Mouse (Mus musculus) heart, embryonic 10.5 days (tissue): ENCODE data around the gene Ctnnd2. TPM values are rescaled to one million over a fixed set of nuclear protein-coding genes. Genes with fewer than 3 reads are reported as not detected.

Experiments
- DNase-seq: peaks from one replicate; pipeline ENCODE4 v3.0.0-alpha.2; 2017; ENCODE audit warnings: low spot score
- H3K27ac ChIP-seq: fragments of 300-500 bp; sonication (generic); 2 replicates; pipeline ENCODE4 v1.5.1; 2016; ENCODE audit warnings: mild to moderate bottlenecking
- H3K27me3 ChIP-seq: fragments of 300-500 bp; sonication (generic); 2 replicates; pipeline ENCODE4 v1.6.1; 2016; ENCODE audit warnings: mild to moderate bottlenecking; ENCODE audit not compliant: poor library complexity, insufficient read depth, severe bottlenecking
- H3K36me3 ChIP-seq: fragments of 300-500 bp; sonication (generic); 2 replicates; pipeline ENCODE4 v1.6.1; 2016; ENCODE audit warnings: mild to moderate bottlenecking, moderate library complexity
- H3K4me1 ChIP-seq: fragments of 300-500 bp; sonication (generic); 2 replicates; pipeline ENCODE4 v1.6.1; 2016; ENCODE audit warnings: mild to moderate bottlenecking
- H3K4me3 ChIP-seq: fragments of 300-500 bp; sonication (generic); 2 replicates; pipeline ENCODE4 v1.5.1; 2016; ENCODE audit warnings: mild to moderate bottlenecking, moderate library complexity
- H3K9me3 ChIP-seq: fragments of 300-500 bp; sonication (generic); 2 replicates; pipeline ENCODE4 v1.6.1; 2016; ENCODE audit warnings: mild to moderate bottlenecking, moderate library complexity
- WGBS: fragments of 180-500 bp; shearing (Covaris S2); methylation state at CpG from one replicate; pipeline ENCODE4 v1.1.7; 2016; 5-methylcytosine and 5-hydroxymethylcytosine counted together
- polyA plus RNA-seq: library from polyadenylated mRNA; unstranded; fragments of >200 nt; fragmentation: Nextera tagmentation; extraction: Ambion mirVana; gene quantifications from 2 replicates; pipeline ENCODE4 v1.2.1, GENCODE M21; 2016

The Ctnnd2 gene
- polyA plus RNA-seq, 1 experiment from 2014 or later = 4.2 TPM

DNA sequence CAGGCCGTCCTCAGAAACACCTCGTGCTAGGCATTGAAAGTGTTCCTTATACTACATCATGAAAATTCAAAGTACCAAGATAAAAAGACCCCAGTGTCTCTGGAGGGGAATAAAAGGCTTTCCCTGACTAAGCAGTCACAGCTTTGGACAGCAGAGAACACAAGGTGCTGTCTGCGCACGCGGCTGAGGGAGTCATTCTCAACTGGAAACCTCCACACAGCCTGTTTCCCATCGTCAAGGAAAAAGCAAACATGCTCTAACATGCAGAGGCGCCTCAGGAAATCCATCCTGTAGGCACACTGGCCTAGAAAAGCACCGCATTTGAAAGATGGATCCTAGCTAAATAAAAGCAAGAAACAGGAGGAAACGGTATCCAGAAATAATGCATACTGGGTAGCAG, 483.0 kb downstream of the Ctnnd2 start:
- no peak for DNase-seq
- Histone ChIP-seq H3K27ac (no peak overlapping the region), H3K36me3 (no peaks in the 10 kb centered on the region), H3K9me3 (no peaks in the 10 kb centered on the region), H3K4me1 (0 out of 2 replicates have a peak, but pooled peaks cover 3% of the 10 kb centered on the region), H3K27me3 (no peaks in the 10 kb centered on the region), H3K4me3 (no peak overlapping the region)
- 71% methylated on average over 9 of the region's 9 CpGs for WGBS

DNA sequence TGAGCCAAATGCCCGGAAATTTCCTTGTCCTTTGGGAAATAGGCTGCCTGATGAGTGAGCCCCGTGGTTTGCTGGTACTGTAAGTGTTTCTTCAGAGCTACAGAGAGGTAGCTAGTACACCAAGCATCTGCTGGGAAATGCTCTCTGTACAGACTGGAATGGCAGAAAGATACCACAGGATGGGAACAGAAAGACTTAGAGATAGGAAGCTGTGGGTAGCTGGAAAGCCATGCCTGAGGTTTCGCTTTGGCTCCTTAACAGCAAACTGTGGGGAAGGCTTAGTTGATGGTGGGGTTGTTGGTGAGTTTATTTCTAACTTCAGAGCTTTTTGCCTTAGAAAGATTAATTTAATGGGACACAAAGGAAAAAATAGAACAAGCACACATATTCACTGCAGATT, 485.2 kb downstream of the Ctnnd2 start:
- no peak overlapping the region for H3K27ac ChIP-seq
- DNase-seq = no peak
- WGBS = 77% methylated on average over 3 of the region's 3 CpGs

DNA sequence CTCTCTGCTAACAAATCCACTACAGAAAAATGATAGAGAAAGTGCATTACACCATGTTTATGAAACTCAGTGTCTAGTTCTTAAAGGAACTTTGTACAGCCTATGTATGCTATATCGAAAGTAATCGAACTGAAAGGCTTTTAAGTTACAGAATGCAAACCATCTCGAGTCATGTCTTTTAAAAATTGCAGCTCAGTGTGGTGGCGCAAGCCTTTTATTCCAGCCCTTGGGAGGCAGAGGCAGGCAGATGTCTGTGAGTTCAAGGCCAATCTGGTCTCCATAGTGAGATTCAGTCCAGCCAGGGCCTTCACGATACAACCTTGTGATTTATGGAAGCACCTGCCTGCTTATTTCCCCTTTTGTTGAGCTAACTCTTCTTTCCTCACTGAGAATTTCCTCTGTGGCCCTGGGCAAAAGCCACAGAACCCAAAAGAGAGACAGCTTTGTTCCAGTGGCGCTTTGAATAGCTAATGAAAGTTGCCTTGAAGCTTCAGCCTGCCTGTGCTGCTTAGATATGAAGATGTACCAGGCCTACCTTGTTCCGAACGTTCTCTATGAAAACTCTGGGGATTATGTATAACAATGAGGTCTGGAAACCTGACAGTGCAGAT, 488.3 kb downstream of the Ctnnd2 start:
- H3K36me3 ChIP-seq = no peaks in the 10 kb centered on the region
- no peak for DNase-seq
- H3K27ac ChIP-seq = no peak overlapping the region
- H3K4me1 ChIP-seq = peaks cover 4% of the 10 kb centered on the region; the same call in 1 of the 2 replicates
- WGBS = 84% methylated on average over 8 of the region's 8 CpGs
- no peak overlapping the region for H3K4me3 ChIP-seq
- no peaks in the 10 kb centered on the region for H3K27me3 ChIP-seq
- H3K9me3 ChIP-seq = no peaks in the 10 kb centered on the region

More for the DNA sequence above, 485.2 kb downstream of the Ctnnd2 start:
- no peaks in the 10 kb centered on the region for H3K9me3 ChIP-seq
- H3K4me1 ChIP-seq = peaks cover 6% of the 10 kb centered on the region; the same call in 1 of the 2 replicates
- no peaks in the 10 kb centered on the region for H3K27me3 ChIP-seq
- H3K36me3 ChIP-seq = no peaks in the 10 kb centered on the region
- no peak overlapping the region for H3K4me3 ChIP-seq

DNA sequence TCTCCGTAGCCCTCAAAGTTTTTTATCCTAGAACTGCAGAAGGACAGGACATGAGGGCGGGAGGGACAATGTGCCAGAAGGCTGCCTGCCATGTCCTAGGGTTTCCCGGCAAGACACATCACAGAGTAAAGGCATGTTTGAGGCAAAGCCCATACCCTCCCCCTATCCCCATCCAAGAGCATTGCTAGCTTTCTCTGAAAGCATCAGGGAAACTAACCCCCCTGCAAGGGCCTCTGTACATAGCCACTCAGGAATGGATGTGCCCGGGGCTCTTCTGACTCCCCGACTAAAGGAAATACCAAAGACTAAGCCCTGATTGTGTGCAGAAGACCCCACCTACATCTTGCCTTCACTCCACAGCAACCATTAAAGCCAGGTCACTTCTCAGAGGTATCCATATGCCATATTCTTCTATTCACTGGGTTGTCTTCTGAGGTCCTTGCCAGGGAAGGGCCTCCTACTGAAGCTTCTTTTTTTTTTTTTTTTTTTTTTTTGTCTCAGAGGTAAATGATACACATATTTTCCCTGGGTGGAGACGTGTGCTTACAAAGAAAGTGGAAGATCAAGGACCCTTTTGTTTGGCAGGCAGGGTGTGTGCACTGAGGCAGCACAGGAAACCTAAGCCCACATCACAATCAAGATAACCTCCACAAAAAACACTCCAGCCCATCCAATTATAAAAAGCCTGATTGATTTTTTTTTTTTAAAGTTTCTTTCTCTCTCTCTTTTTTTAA, 489.5 kb downstream of the Ctnnd2 start:
- Histone ChIP-seq H3K4me1 (peaks cover 4% of the 10 kb centered on the region; the same call in 1 of the 2 replicates), H3K36me3 (no peaks in the 10 kb centered on the region), H3K4me3 (no peak overlapping the region), H3K27ac (no peak overlapping the region), H3K9me3 (no peaks in the 10 kb centered on the region), H3K27me3 (no peaks in the 10 kb centered on the region)
- WGBS = 49% methylated on average over 6 of the region's 6 CpGs
- DNase-seq = no peak

DNA sequence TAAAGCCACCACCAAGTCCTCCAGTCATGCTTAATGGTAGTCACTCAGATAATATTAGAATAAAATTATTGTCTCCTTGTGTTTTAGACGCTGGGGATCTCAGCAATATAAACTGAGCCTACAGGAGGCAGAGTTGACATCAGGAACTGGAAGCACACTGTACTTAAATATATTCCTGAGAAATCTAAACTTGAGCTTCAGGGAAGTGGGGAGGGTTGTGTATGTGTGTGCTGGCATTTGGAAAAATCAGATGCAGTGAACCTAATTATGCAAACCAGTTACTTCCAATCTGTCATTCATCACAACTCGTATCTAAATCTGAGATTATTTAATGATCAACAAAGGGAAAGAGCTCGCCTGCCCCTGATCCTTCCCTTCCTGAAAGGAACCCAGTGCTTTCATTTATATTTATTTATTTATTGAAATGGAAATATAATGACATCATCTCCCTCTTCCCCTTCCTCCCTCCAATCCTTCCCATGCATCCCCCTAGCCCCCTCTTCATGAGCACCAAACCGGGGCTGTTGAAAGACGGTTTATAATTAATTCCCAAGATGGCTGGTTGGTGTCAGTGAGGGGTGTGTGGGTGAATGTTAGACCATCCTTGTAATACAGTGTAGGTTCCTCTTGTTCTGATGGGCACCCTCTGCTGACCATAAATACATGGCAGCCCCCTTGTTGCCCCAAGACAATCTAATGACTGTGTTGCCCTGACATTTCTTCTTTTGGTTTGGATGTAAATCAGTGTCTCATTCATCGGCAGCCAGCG, 495.6 kb downstream of the Ctnnd2 start:
- no peak overlapping the region for H3K4me3 ChIP-seq
- DNase-seq = no peak
- H3K9me3 ChIP-seq = no peaks in the 10 kb centered on the region
- no peak overlapping the region for H3K27ac ChIP-seq
- H3K36me3 ChIP-seq = no peaks in the 10 kb centered on the region
- no peaks in the 10 kb centered on the region for H3K4me1 ChIP-seq
- no peaks in the 10 kb centered on the region for H3K27me3 ChIP-seq
- 75% methylated on average over 7 of the region's 7 CpGs for WGBS

DNA sequence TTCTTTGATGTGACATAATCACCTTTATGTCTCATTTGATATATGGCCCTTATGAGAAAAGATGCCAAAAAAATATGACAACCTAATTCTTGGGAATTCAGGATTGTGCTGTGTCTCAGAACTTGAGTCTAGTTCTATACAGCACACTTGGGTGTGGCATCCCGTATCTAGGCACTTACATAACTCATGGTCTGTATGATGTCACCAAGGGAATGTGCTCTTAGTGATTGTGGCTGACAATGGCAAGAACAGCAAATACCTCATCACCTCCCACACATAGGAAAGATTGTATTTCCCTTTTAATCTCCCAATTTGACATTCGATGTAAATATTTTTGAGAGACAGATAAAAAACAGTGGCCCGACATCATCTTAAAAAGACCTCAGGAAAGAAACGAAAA, 509.5 kb downstream of the Ctnnd2 start:
- Histone ChIP-seq H3K9me3 (no peaks in the 10 kb centered on the region), H3K4me1 (no peaks in the 10 kb centered on the region), H3K27me3 (no peaks in the 10 kb centered on the region), H3K36me3 (no peaks in the 10 kb centered on the region), H3K27ac (no peak overlapping the region), H3K4me3 (no peak overlapping the region)
- 75% methylated on average over 4 of the region's 4 CpGs for WGBS
- no peak for DNase-seq

DNA sequence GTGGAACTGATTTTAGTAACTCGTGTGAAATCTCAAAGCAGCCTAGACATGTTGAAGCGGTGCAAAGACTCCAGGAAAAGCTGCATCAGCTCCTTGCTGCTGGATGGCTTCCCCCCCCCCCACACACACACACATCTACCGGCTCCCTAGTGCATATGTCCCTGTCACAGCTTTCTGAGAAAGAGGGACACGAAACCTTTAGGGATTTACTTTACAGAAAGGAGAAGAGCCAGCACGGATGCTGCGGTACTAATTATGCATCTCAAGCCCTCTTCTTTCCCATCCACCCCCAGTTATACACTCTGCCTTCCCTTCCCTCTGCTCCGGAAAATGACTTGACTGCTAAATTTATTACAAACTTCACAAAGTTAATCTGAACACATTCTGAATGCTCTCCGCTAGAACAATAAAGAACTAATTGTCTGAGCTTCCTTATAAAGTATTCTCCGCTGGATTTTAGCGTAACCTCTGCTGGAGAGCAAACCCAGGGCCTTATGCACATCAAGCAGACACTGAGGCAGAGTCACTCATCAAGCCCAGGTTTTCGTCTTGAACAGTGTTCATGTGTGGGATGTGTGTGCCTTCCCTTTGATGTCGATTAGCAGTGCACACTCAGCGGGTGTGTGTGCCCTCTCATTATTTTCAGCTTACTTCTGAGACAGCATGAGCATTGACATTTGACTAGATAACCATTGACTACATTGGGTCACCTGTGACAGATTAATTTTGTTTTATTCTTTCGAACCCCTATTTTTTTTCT, 510.1 kb downstream of the Ctnnd2 start:
- no peak overlapping the region for H3K4me3 ChIP-seq
- H3K36me3 ChIP-seq = no peaks in the 10 kb centered on the region
- WGBS = 82% methylated on average over 14 of the region's 14 CpGs

DNA sequence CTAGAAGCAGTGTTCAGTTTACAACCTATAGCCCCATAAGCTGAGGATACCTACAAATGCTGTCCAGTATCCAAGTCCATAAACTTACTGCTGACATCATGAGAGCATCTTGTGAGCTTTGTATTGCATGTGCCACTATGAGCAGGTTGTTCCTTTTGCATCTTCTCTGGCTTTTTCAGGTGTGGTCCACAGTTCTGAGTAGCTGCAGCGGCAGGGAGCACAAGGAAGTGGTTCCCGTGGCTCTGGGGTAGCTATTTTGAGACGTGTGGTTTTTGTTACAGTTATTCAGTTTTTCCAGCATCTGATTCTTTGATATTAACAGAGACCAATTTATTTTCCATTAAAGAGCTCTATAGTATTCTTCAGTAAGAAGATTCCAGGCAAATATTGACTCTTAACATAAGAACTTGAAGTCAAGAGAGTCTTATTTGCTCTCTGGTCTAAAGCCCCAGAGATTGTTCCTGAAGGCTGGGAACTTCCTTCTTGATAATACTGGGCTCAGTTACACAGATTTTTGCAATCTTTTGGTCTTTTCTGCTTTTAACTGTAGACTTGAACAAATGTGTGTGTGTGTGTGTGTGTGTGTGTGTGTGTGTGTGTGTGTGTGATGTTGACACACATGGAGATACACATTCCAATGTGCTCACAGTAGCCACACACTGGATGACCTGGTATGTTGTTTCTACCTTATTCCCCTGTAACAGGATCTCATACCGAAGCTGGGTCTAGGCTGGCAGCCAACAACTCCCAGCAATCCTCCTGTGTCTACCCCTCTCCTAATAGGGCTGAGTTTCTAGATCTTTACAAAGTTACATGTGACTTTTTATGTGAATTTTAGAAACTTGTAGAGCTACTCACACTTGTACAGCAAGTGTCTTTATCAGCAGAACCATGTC, 514.1 kb downstream of the Ctnnd2 start:
- Histone ChIP-seq H3K27me3 (no peaks in the 10 kb centered on the region), H3K36me3 (no peaks in the 10 kb centered on the region), H3K9me3 (no peaks in the 10 kb centered on the region), H3K4me1 (no peaks in the 10 kb centered on the region), H3K27ac (no peak overlapping the region), H3K4me3 (no peak overlapping the region)
- DNase-seq = no peak
- WGBS = 61% methylated on average over 4 of the region's 4 CpGs

More for the DNA sequence above, 510.1 kb downstream of the Ctnnd2 start:
- Histone ChIP-seq H3K9me3 (no peaks in the 10 kb centered on the region), H3K4me1 (no peaks in the 10 kb centered on the region), H3K27me3 (no peaks in the 10 kb centered on the region), H3K27ac (no peak overlapping the region)
- no peak for DNase-seq

DNA sequence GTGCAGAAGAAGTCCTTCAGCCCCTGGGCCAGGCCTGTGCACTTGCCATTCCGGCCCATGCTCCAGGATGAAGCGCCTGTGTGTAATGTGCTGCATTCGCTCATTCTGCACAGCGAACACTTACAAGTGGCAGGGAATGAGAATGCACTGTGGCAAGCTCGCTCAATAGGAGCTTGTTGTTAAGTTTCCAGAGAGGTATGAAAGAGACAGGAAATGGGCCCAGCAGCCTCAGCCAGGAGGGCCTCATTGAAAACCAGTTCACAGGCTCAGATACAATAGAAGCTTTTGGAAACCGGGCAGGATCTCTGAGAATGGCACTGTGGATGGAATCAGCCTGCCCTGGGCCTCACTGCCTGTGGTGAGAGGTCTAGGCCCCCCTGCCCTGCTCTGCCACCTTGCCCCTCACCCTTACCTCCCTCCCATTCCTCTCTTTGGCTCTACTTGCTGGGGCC, 521.4 kb downstream of the Ctnnd2 start:
- Histone ChIP-seq H3K36me3 (no peaks in the 10 kb centered on the region), H3K9me3 (no peaks in the 10 kb centered on the region), H3K27me3 (no peaks in the 10 kb centered on the region), H3K27ac (no peak overlapping the region), H3K4me1 (no peaks in the 10 kb centered on the region), H3K4me3 (no peak overlapping the region)
- WGBS = 75% methylated on average over 6 of the region's 6 CpGs
- DNase-seq = no peak

DNA sequence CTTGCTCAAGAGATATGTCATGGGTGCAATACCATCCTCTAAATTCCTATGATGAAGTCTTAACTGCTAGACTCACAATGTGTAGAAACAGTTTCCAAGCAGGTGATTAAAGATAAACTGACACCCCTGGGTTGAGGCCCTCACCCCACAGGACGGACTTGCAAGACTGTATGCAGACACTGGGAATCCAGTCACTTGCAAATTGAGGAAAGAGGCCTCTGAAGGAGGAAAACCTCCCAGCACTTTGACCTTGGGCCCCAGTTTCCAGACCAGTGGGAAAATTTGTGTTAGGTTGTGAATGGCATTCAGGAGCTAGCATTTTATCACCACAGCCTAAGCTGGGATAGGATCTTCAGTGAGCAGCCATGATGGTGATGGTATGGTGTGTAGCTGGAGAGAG, 521.9 kb downstream of the Ctnnd2 start:
- no peak overlapping the region for H3K4me3 ChIP-seq
- H3K4me1 ChIP-seq = no peaks in the 10 kb centered on the region
- DNase-seq = no peak
- H3K9me3 ChIP-seq = no peaks in the 10 kb centered on the region
- no peaks in the 10 kb centered on the region for H3K27me3 ChIP-seq
- no peaks in the 10 kb centered on the region for H3K36me3 ChIP-seq
- WGBS = 76% methylated on average over 1 of the region's 1 CpGs
- no peak overlapping the region for H3K27ac ChIP-seq

DNA sequence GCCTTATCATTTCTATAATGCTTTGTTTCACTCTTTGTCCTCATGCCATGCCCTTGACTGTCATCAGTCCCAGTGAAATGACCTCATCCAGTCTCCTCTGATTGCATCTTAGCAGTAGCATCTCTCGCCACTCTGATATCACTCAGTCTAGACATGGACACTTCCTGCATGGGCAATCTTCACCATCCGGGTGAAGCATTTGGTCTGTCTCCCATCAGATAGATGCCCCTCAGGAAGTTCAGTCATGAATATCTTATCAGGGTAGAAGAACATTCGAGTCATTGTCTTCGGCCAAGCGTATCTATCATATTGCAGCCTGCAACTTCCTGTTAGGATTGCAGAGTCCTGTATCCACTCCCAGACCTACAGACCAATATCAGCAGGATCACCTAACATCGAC, 523.5 kb downstream of the Ctnnd2 start:
- H3K4me3 ChIP-seq = no peak overlapping the region
- 56% methylated on average over 6 of the region's 6 CpGs for WGBS

DNA sequence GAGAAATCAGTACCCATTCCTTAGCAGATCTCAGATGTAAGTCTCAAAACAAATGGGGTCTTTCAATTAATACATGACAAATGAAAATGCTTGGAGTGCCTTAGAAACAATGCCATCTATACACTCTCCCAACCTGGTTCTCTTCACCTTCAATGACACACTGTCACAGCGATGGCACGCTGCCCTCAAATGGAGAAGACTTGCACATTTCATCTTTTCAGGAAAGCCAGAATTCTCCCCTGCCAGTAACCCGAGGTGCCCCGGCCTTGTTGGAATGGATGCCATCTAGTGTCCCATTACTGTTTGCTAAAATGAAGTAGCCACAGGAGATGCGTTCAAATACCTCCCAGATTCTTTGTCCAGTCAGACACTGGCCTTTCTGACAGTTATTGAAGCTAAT, 525.0 kb downstream of the Ctnnd2 start:
- no peak overlapping the region for H3K27ac ChIP-seq
- WGBS = 78% methylated on average over 5 of the region's 5 CpGs
- H3K27me3 ChIP-seq = no peaks in the 10 kb centered on the region
- H3K36me3 ChIP-seq = no peaks in the 10 kb centered on the region
- no peaks in the 10 kb centered on the region for H3K9me3 ChIP-seq
- H3K4me3 ChIP-seq = no peak overlapping the region
- no peaks in the 10 kb centered on the region for H3K4me1 ChIP-seq
- no peak for DNase-seq

More for the DNA sequence above, 523.5 kb downstream of the Ctnnd2 start:
- H3K36me3 ChIP-seq = no peaks in the 10 kb centered on the region
- H3K4me1 ChIP-seq = no peaks in the 10 kb centered on the region
- DNase-seq = no peak
- no peak overlapping the region for H3K27ac ChIP-seq
- no peaks in the 10 kb centered on the region for H3K27me3 ChIP-seq
- H3K9me3 ChIP-seq = no peaks in the 10 kb centered on the region
